15 mouse cellular contexts compared by ENCODE assay signal in genomic region chr11:28422451-28423231, GRCm38 (mm10).
DNase-seq lines count a peak whose midpoint lies in the region; ATAC-seq lines count a peak whose summit lies in the region.
"Had no signal": no experiment of that assay in that cellular context is flagged by ENCODE, and none has a peak within 500 bp of the region (broad histone marks: within the 10 kb centered on the region; RNA-seq: fewer than 3 reads in every experiment).

No protein-coding gene starts in this region.

- peak; percentile 59 for ATAC-seq in forebrain, embryonic 16.5 days
- ATAC-seq in forebrain, embryonic 11.5 days (replicated peaks; ENCODE audit: low FRiP score), result no peak

- H3K9me3 ChIP-seq in forebrain, embryonic 16.5 days (ENCODE audit: control insufficient read depth, low read length), result no peaks in the 10 kb centered on the region
- H3K9me3 ChIP-seq in forebrain, embryonic 11.5 days (ENCODE audit: control insufficient read depth, low read length), result no peaks in the 10 kb centered on the region
- H3K9me3 ChIP-seq: embryonic facial prominence, embryonic 12.5 days; heart, embryonic 15.5 days; liver, embryonic 15.5 days had no signal

- H3K36me3 ChIP-seq in forebrain, embryonic 16.5 days (ENCODE audit: control insufficient read depth, insufficient read depth), result no peaks in the 10 kb centered on the region
- H3K36me3 ChIP-seq in forebrain, embryonic 11.5 days (ENCODE audit: control insufficient read depth, insufficient read depth, low read length), result no peaks in the 10 kb centered on the region
- H3K36me3 ChIP-seq: embryonic facial prominence, embryonic 12.5 days; heart, embryonic 15.5 days; liver, embryonic 15.5 days had no signal

- no peak overlapping the region for H3K4me2 ChIP-seq in forebrain, embryonic 16.5 days (ENCODE audit: low read length)
- no peak overlapping the region for H3K4me2 ChIP-seq in forebrain, embryonic 11.5 days (ENCODE audit: low read depth, low read length, severe bottlenecking)
- H3K4me2 ChIP-seq: embryonic facial prominence, embryonic 12.5 days; heart, embryonic 15.5 days; liver, embryonic 15.5 days had no signal

- WGBS in forebrain, embryonic 16.5 days, result 81% methylated on average over 2 of the region's 2 CpGs
- 80% methylated on average over 2 of the region's 2 CpGs for WGBS in forebrain, embryonic 11.5 days

- no peak for DNase-seq in forebrain, embryonic 11.5 days (ENCODE audit: low spot score)
- peak; percentile 38 for DNase-seq in right cerebral cortex, adult 18-20 months
- DNase-seq in right cerebral cortex, postnatal 4 days, result no peak
- DNase-seq in left cerebral cortex, adult 18-20 months (ENCODE audit: low spot score in 2 of 2), result peak; percentile 12 to 22
- DNase-seq in lung, postnatal 36 days, result peak; percentile 68
- no peak for DNase-seq in ovary, adult 18-20 months (ENCODE audit: low spot score)
- DNase-seq in thymus, postnatal 10 days (ENCODE audit: low spot score in 2 of 2), result no peak
- DNase-seq: B cell, adult 2 months; cerebellum, adult 8-10 months; gastrocnemius, adult 2 months; thymus, adult 2 months had no signal

- no peak overlapping the region for H3K4me3 ChIP-seq in forebrain, embryonic 16.5 days (replicated peaks; ENCODE audit: low read length)
- H3K4me3 ChIP-seq in forebrain, embryonic 11.5 days (ENCODE audit: low read depth, low read length), result no peak overlapping the region
- H3K4me3 ChIP-seq: embryonic facial prominence, embryonic 12.5 days; gastrocnemius, adult 2 months; heart, embryonic 15.5 days; liver, embryonic 15.5 days had no signal

- H3K4me1 ChIP-seq in forebrain, embryonic 16.5 days (replicated peaks; ENCODE audit: control insufficient read depth, insufficient read depth, low read length), result no peaks in the 10 kb centered on the region
- no peaks in the 10 kb centered on the region for H3K4me1 ChIP-seq in forebrain, embryonic 11.5 days (replicated peaks; ENCODE audit: control insufficient read depth, insufficient read depth, low read length)
- H3K4me1 ChIP-seq: embryonic facial prominence, embryonic 12.5 days; heart, embryonic 15.5 days; liver, embryonic 15.5 days had no signal

- no peak overlapping the region for H3K27ac ChIP-seq in forebrain, embryonic 16.5 days (ENCODE audit: low read length)
- H3K27ac ChIP-seq in forebrain, embryonic 11.5 days (ENCODE audit: low read depth, low read length), result no peak overlapping the region
- H3K27ac ChIP-seq: embryonic facial prominence, embryonic 12.5 days; gastrocnemius, adult 2 months; heart, embryonic 15.5 days; liver, embryonic 15.5 days had no signal

- H3K9ac ChIP-seq in forebrain, embryonic 16.5 days (replicated peaks; ENCODE audit: low read depth, low read length), result no peak overlapping the region
- no peak overlapping the region for H3K9ac ChIP-seq in forebrain, embryonic 11.5 days (ENCODE audit: low read length)
- H3K9ac ChIP-seq: embryonic facial prominence, embryonic 12.5 days; heart, embryonic 15.5 days; liver, embryonic 15.5 days had no signal

- H3K27me3 ChIP-seq in forebrain, embryonic 16.5 days (replicated peaks; ENCODE audit: control insufficient read depth, insufficient read depth, low read length), result no peaks in the 10 kb centered on the region
- H3K27me3 ChIP-seq in forebrain, embryonic 11.5 days (ENCODE audit: control insufficient read depth, insufficient read depth, low read length), result no peaks in the 10 kb centered on the region
- H3K27me3 ChIP-seq: embryonic facial prominence, embryonic 12.5 days; heart, embryonic 15.5 days; liver, embryonic 15.5 days had no signal

Comparison
In these comparisons a context has a peak if more than half of its experiments do, and no peak if none do; other contexts are left out.
1. DNase-seq: peak in right cerebral cortex, adult 18-20 months (single experiment), left cerebral cortex, adult 18-20 months (2 of 2) and lung, postnatal 36 days (single experiment); none in forebrain, embryonic 11.5 days (single experiment), right cerebral cortex, postnatal 4 days (single experiment), ovary, adult 18-20 months (single experiment) and thymus, postnatal 10 days (0 of 2).